Mouse (Mus musculus) right cerebral cortex, postnatal 25 days (tissue): ENCODE results near the gene Fam169b.
A peak's percentile ranks its signal among the peaks of the same experiment; 100 is the strongest.

Experiments used
- DNase-seq: peaks from one replicate; pipeline ENCODE4 v3.0.0; 2022

Gene Fam169b

GRCm38 (mm10) chr7:68323051-68323450, 49.4 kb downstream of the Fam169b start:
- DNase-seq = no peak

GRCm38 (mm10) chr7:68326190-68326722, 52.6 kb downstream of the Fam169b start:
- no peak for DNase-seq

GRCm38 (mm10) chr7:68329000-68329399, 55.4 kb downstream of the Fam169b start:
- no peak for DNase-seq

GRCm38 (mm10) chr7:68332799-68333198, 59.2 kb downstream of the Fam169b start:
- DNase-seq = no peak

- DNase-seq = no peak
Measured at GRCm38 (mm10) chr7:68337080-68337781, 63.6 kb downstream of the Fam169b start.

GRCm38 (mm10) chr7:68338680-68339079, 65.0 kb downstream of the Fam169b start:
- DNase-seq = no peak

GRCm38 (mm10) chr7:68344561-68344960, 70.9 kb downstream of the Fam169b start:
- no peak for DNase-seq

GRCm38 (mm10) chr7:68345963-68346362, 72.3 kb downstream of the Fam169b start:
- no peak for DNase-seq

- DNase-seq = no peak
Measured at GRCm38 (mm10) chr7:68355325-68356076, 81.9 kb downstream of the Fam169b start.

GRCm38 (mm10) chr7:68357407-68357806, 83.8 kb downstream of the Fam169b start:
- DNase-seq = peak; percentile 47

GRCm38 (mm10) chr7:68362609-68363008, 89.0 kb downstream of the Fam169b start:
- no peak for DNase-seq

- peak; percentile 22 for DNase-seq
Measured at GRCm38 (mm10) chr7:68365711-68366110, 92.1 kb downstream of the Fam169b start.

- no peak for DNase-seq
Measured at GRCm38 (mm10) chr7:68368948-68369347, 95.3 kb downstream of the Fam169b start.

GRCm38 (mm10) chr7:68369694-68370093, 96.1 kb downstream of the Fam169b start:
- DNase-seq = peak; percentile 57

- DNase-seq = peak; percentile 62
Measured at GRCm38 (mm10) chr7:68374109-68374857, 100.6 kb downstream of the Fam169b start.

GRCm38 (mm10) chr7:68382187-68382586, 108.5 kb downstream of the Fam169b start:
- no peak for DNase-seq

- no peak for DNase-seq
Measured at GRCm38 (mm10) chr7:68386767-68387166, 113.1 kb downstream of the Fam169b start.

- DNase-seq = no peak
Measured at GRCm38 (mm10) chr7:68395707-68396333, 122.2 kb downstream of the Fam169b start.

- DNase-seq = no peak
Measured at GRCm38 (mm10) chr7:68400516-68400915, 126.9 kb downstream of the Fam169b start.

- DNase-seq = no peak
Measured at GRCm38 (mm10) chr7:68408611-68409010, 135.0 kb downstream of the Fam169b start.
